Mouse (Mus musculus) kidney, postnatal 36 days (tissue): ENCODE results near the gene Gm40193.
"Not testable (repeated sequence)": the region's sequence is repeated elsewhere in the genome, so short reads cannot be mapped to it uniquely, and the experiment has no call there.

ENCODE experiments used
- DNase-seq, 2 experiments: peaks; one replicate each; pipeline ENCODE4 v3.0.0; 2021 to 2022; ENCODE audit warnings: mixed read lengths in 2 of 2

Gm40193 gene

GRCm38 (mm10) chr11:70532839-70533238 lies at the start of gene Gm40193:
Gm40193 (minus strand) TSS chr11:70532939.
- DNase-seq: no peak

DNA sequence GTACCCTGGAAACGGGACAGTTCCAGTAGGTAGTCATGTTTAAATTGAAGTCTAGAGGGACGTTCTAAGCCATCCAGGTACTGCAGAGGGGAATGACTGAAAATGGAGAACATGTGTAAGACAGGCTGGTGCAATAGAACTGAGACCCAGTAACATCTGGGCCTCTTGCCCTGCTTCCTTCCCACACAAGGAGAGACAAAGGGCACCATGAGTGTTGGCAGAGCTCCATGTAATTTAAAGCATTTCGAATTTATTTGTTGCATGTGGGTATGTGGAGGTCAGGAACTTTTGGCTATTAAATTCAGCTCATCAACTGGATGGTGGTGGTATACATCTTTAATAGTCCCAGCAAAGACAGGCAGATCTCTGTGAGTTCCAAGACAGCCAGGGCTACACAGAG lies 49.5 kb upstream of the Gm40193 start:
- no peak for DNase-seq

DNA sequence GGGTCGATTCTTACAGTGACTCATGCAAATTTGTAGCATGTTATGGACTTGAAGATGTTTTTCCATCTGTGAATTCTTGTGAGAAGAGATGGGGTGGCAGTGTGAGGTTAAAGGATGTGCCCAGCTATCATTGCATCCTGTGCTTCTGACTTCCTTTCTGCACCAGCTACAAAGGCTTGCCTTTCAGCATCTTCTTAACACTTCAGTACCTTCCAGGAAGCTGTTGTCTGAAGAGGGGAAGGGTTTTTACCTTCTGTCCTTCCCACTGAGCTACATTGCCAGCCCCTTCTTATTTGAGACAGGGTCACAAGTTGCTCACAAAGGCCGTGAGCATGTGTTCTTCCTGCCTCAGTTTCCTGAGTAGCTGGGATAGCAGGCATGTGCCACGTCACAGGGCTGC lies 48.2 kb upstream of the Gm40193 start:
- DNase-seq: no peak

DNA sequence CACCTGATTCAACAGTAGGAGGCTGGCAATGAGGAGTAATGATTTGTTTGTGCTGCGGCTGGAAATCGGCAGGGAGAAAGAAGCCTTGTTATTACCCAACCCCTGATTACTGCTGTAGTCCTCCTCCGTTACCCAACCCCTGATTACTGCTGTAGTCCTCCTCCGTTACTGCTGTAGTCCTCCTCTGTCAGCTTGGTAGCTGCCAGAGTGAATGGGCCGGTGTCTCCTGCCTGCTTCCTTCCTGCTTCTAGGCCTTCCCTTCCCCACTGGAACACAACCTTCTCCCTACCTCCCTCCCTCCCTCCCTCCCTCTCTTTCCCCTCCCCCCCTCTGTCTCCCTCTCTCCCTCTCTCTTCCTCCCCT lies 47.6 kb upstream of the Gm40193 start:
- no peak for DNase-seq

DNA sequence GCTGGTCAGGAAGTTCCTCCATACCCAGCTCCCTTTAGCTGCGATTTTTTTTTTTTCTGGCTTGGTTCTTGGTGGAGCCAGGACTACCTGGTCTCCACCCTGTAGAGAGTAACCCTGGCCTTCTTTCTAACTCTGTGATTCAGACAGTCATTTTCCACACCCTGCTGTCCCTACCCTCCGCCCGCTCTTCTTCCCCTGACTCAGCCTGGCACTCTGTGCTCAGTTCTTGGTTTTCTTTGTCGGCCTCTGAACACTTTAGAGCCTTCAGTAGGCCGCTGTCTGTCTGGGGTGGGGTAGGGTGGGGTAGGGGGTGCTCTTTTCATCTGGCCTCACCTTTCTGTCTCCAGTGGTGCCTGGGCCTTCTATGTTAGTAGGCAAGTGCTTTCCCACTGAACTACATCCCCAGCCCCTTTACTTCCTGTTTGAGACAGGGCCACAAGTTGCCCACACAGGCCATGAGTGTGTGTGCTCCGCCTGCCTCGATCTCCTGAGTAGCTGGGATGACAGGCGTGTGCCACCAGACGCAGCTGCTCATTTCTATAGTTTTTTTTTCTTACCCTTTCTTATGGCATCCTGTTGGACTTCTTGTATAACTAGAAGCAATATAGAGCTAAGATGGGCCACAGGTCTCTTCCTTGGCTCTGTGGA lies 47.1 kb upstream of the Gm40193 start:
- DNase-seq: no peak

GRCm38 (mm10) chr11:70578962-70579361 lies 46.2 kb upstream of the Gm40193 start:
- DNase-seq: no peak

GRCm38 (mm10) chr11:70577201-70577600 lies 44.5 kb upstream of the Gm40193 start:
- peak; percentile 41 to 53 for DNase-seq

GRCm38 (mm10) chr11:70573872-70574271 lies 41.1 kb upstream of the Gm40193 start:
- DNase-seq: no peak

GRCm38 (mm10) chr11:70572348-70572902 lies 39.7 kb upstream of the Gm40193 start:
- no peak for DNase-seq

GRCm38 (mm10) chr11:70571641-70572040 lies 38.9 kb upstream of the Gm40193 start:
- no peak for DNase-seq

DNA sequence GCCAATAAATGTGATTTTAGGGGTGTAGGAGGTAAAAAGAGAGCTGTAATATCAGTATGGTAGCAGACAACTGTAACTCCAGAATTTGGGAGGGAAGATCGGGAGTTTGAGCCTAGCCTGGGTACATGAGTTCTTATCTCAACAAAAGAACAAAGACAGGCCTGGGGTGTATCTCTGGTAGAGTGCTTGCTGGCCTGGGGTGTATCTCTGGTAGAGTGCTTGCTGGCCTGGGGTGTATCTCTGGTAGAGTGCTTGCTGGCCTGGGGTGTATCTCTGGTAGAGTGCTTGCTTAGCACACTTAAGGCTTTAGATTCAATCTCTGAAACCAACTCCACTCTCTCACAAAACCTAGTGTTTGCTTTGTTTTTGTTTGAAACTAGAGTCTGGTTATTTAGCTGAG lies 37.9 kb upstream of the Gm40193 start:
- not testable (repeated sequence) for DNase-seq

DNA sequence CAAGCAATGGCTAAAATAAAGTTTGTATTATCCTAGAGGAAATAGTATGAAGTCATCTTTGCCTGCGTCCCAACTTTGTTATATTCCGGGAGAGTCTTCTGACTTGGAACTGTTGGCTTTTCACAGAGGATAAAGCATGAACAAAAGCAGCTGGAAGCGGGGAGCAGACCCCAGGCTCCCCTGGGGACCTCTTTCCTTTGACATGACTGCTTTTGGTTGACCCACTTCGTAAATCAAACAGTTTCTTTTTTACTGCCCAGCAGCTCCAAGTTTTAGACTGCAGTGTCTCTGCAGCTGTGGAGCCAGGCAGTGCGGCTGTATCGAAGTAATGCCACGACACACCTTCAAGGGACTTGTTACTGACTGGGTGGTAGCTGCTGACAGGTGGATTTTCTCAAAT lies 33.8 kb upstream of the Gm40193 start:
- DNase-seq: no peak

DNA sequence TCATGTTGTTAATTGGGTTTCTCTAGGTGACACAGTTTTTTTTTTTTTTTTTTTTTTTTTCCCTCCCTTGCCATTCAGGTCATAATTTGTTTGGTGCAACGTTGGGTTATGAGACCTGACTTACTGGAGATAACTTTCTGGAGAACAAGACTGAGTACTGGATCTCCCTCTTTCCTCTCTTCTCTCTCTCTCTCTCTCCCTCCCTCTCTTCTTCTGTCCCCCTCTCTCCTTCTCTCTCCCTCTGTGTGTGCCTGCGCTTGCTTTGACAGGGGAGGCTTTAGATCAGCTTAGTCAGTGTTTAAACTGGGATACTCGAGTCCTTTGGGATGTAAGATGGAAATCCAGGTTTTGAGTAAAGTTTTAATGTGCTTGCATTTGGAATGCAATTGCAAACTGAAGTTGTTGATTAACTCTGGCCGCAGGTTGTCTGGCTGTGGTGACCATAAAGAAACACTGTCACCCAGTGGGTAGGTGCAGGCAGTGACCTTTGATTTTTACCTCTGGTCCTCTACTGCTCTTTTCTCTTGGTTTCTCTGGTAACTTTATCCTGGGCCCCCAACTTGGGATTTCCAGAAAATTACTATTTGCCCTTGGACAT lies 31.6 kb upstream of the Gm40193 start:
- peak; percentile 62 to 81 for DNase-seq

- DNase-seq: peak; percentile 52 to 56
Measured at GRCm38 (mm10) chr11:70563470-70564275, 30.9 kb upstream of the Gm40193 start.

GRCm38 (mm10) chr11:70562995-70563469 lies 30.3 kb upstream of the Gm40193 start:
- no peak for DNase-seq

DNA sequence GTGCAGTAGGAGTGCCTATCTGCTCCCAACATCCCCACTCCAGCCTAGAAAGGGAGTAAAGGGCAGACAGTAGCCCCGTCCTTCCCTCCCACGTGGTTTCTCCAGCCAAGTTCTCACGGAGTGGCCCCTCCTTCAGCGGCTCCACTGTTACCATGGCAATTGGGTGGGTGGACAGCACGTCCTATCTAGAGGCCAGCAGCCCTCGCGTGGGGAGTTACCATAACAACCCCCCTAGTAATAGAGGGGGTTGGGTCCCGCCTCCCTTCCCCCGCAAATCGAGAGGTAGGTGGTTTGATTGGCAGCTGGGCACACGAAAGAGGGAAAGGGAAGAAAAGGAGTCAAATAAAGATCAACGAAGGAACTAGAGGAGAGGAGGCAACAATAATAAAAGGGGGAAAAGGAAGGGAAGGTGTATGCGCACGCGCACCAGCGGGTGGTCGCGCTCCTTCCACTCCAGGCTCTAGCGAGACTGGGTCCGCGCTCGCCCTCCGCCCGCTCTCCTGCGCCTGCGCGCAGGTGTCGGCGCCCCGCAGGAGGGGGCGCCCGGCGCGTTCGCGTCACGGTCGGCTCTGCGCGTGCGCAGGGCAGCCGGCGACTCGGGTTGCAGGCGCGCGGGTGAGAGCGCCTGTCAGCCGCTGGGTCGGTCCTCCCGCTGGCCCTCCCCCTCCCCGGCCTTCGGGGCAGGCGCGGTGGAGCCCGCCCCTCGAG lies 29.7 kb upstream of the Gm40193 start, which contains the start of gene Mink1:
Gene Mink1, plus strand, starts transcription at position 595 of the 708 bp plus-strand sequence.
- DNase-seq: peak; percentile 94 to 96

- no peak for DNase-seq
Measured at GRCm38 (mm10) chr11:70561937-70562286, 29.2 kb upstream of the Gm40193 start.

- DNase-seq: peak in 1 of 2 experiments; percentile 38
Measured at GRCm38 (mm10) chr11:70557545-70557944, 24.8 kb upstream of the Gm40193 start.

- no peak for DNase-seq
Measured at GRCm38 (mm10) chr11:70553940-70554339, 21.2 kb upstream of the Gm40193 start.

DNA sequence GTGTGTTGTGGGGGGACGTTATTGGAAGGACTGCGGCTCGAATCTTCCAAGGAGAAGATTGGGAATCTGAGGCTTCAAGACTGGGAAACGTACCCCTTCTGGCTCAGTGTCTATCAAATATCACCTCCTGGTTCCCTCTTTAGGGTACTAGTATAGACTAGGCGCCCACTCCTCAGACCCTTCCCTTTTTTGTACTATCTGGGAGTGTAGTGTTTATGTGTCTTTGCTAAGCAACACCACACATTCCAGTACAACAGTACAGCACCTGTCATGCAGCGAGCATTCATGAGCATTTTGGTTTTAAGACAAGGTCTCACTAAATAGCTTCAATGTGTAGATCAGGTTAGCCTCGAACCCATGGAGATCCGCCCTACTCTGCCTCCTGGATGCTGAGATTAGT lies 18.8 kb upstream of the Gm40193 start:
- DNase-seq: no peak

DNA sequence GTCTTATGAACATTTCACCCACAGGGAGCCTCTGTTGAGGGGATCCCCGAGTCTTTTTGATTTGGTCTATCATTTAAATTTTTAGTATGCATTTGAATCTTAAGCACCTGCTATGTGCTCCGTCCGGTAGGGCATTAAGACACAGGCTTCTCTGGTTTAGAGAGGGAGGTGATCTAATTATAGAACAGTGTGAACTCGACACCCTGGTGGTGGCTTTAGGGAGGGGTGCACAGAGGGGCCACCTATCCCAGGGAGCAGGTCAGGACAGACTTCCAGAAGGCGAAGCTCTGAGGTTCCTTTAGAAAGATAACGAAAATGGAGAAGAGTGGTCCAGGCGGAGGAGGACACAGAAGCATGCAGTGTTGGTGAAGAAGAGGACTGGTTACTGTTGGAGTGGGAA lies 11.8 kb upstream of the Gm40193 start:
- no peak for DNase-seq

DNA sequence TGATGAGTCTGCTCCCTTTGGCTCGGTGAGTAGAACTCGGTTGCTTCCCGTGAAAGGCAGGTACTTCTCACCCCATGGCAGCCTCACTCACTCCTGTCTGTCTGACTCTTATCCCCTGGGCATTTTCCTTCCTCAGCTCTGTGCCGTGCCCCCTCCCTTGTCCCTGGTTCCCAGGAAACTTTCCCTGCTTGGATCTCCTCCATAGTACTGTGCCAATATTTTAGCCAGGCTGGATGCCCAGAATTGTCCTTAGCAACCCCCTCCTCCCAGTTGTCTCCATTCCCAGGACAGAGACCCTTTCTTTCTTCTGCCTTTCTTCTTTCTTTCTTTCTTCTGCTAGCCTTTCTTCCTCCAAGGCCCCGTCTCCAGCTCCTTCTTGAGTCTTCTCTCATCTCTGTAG lies 8.7 kb upstream of the Gm40193 start:
- DNase-seq: no peak

DNA sequence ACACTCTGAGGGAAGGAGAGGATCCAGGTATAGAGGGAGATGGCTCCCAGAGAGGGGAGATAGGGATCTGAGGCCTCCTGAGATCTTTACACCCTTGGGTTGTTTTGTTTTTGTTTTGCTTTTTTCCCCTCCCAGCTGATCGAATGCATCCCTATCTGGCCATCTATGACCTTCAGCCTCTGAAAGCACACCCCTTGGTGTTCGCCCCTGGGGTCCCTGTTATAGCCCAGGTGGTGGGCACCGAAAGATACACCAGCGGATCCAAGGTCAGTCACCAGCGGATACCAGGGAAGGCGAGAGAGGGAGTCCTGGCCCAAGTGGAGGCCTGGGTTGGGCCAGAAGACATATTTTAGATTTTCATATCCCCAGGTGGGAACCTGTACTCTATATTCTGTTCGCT lies 8.2 kb upstream of the Gm40193 start:
- DNase-seq: no peak
